Mouse (Mus musculus) MEL (cell line): ENCODE data around the gene Ccdc71l. TPM values are rescaled to one million over a fixed set of nuclear protein-coding genes. Genes with fewer than 3 reads are reported as not detected.

Experiments
- DNase-seq: peaks from one replicate; pipeline ENCODE4 v3.0.0; 2011; ENCODE audit warnings: low read depth, low spot score
- H3K27ac ChIP-seq: 2 replicates; pipeline ENCODE4 v1.5.1; 2012; ENCODE audit warnings: low read depth, mild to moderate bottlenecking, control low read depth, low read length, moderate library complexity; ENCODE audit not compliant: control insufficient read depth
- H3K27me3 ChIP-seq, 2 experiments: fragments of 150-350 bp in 1 of 2; sonication (generic) in 1 of 2; 2 replicates each; pipeline ENCODE4 v1.6.1; 2012; ENCODE audit warnings: low read length in 2 of 2, mild to moderate bottlenecking in 2 of 2, improper control_type of control experiment in 1 of 2, moderate library complexity in 1 of 2; ENCODE audit not compliant: insufficient read depth in 2 of 2, control insufficient read depth in 1 of 2
- H3K36me3 ChIP-seq, 2 experiments: 2 replicates each; pipeline ENCODE4 v1.6.1; 2012 to 2014; ENCODE audit warnings: low read length in 2 of 2, improper control_type of control experiment in 1 of 2, inconsistent platforms in 1 of 2, mild to moderate bottlenecking in 1 of 2; ENCODE audit not compliant: insufficient read depth in 2 of 2, control insufficient read depth in 1 of 2
- H3K4me1 ChIP-seq, 2 experiments: fragments of 150-350 bp in 1 of 2; sonication (generic) in 1 of 2; 2 replicates each; pipeline ENCODE4 v1.6.1; 2012; ENCODE audit warnings: low read length in 2 of 2, improper control_type of control experiment in 1 of 2, mild to moderate bottlenecking in 1 of 2; ENCODE audit not compliant: insufficient read depth in 2 of 2, control insufficient read depth in 1 of 2
- H3K4me3 ChIP-seq, 2 experiments: fragments of 150-350 bp in 1 of 2; sonication (generic) in 1 of 2; 2 replicates each; pipeline ENCODE4 v1.5.1; 2012; ENCODE audit warnings: low read depth in 2 of 2, low read length in 2 of 2, mild to moderate bottlenecking in 2 of 2, moderate library complexity in 2 of 2, control low read depth in 1 of 2, improper control_type of control experiment in 1 of 2; ENCODE audit not compliant: control insufficient read depth in 1 of 2, insufficient read depth in 1 of 2
- H3K79me2 ChIP-seq: 2 replicates; pipeline ENCODE4 v1.6.1; 2012; ENCODE audit warnings: mild to moderate bottlenecking, low read length, moderate library complexity; ENCODE audit not compliant: control insufficient read depth, poor library complexity, insufficient read depth
- H3K9ac ChIP-seq: 2 replicates; pipeline ENCODE4 v1.6.1; 2012; ENCODE audit warnings: low read depth, mild to moderate bottlenecking, control low read depth, low read length, moderate library complexity; ENCODE audit not compliant: control insufficient read depth, poor library complexity, severe bottlenecking
- H3K9me3 ChIP-seq: fragments of 150-350 bp; sonication (generic); replicated peaks from 2 replicates; pipeline ENCODE4 v1.6.1; 2012; ENCODE audit warnings: mild to moderate bottlenecking, low read length, improper control_type of control experiment, moderate library complexity; ENCODE audit not compliant: insufficient read depth
- CHD1 ChIP-seq: IDR thresholded peaks from 2 replicates; pipeline ENCODE4 v1.6.1; 2012; ENCODE audit warnings: low read depth, mild to moderate bottlenecking, inconsistent platforms, low read length, improper control_type of control experiment
- E2F4 ChIP-seq: IDR thresholded peaks from 2 replicates; pipeline ENCODE4 v1.6.1; 2011; ENCODE audit warnings: low read depth, low read length, improper control_type of control experiment, borderline replicate concordance
- EP300 ChIP-seq, 2 experiments: IDR thresholded peaks; 2 replicates each; pipeline ENCODE4 v1.6.1; 2011; ENCODE audit warnings: improper control_type of control experiment in 2 of 2, low read length in 2 of 2, low read depth in 1 of 2, mild to moderate bottlenecking in 1 of 2
- ETS1 ChIP-seq: IDR thresholded peaks from 2 replicates; pipeline ENCODE4 v1.6.1; 2012; ENCODE audit warnings: low read depth, mild to moderate bottlenecking, inconsistent platforms, low read length, improper control_type of control experiment, moderate library complexity
- GATA1 ChIP-seq: IDR thresholded peaks from 2 replicates; pipeline ENCODE4 v1.6.1; 2011; ENCODE audit warnings: low read depth, low read length, improper control_type of control experiment
- KAT2A ChIP-seq: conservative IDR thresholded peaks from 2 replicates; pipeline ENCODE4 v1.6.1; 2012; ENCODE audit warnings: low read depth, low read length, improper control_type of control experiment, inconsistent platforms
- MXI1 ChIP-seq: IDR thresholded peaks from 2 replicates; pipeline ENCODE4 v1.6.1; 2011; ENCODE audit warnings: mild to moderate bottlenecking, low read depth, low read length, improper control_type of control experiment
- NRF1 ChIP-seq: IDR thresholded peaks from 2 replicates; pipeline ENCODE4 v1.6.1; 2014; ENCODE audit warnings: low read depth, mild to moderate bottlenecking, inconsistent platforms, low read length, improper control_type of control experiment, moderate library complexity; ENCODE audit not compliant: poor library complexity, insufficient read depth, severe bottlenecking
- POLR2AphosphoS5 ChIP-seq: IDR thresholded peaks from 2 replicates; pipeline ENCODE4 v1.6.1; 2012; ENCODE audit warnings: low read depth, borderline replicate concordance, mild to moderate bottlenecking, inconsistent platforms, low read length, moderate library complexity, mixed read lengths
- TAL1 ChIP-seq: IDR thresholded peaks from 2 replicates; pipeline ENCODE4 v1.6.1; 2012; ENCODE audit warnings: mild to moderate bottlenecking, inconsistent platforms, low read length, moderate library complexity, mixed read lengths
- TCF12 ChIP-seq: IDR thresholded peaks from 2 replicates; pipeline ENCODE4 v1.6.1; 2014; ENCODE audit warnings: low read depth, mild to moderate bottlenecking, inconsistent platforms, low read length, improper control_type of control experiment, moderate library complexity
- UBTF ChIP-seq: IDR thresholded peaks from 2 replicates; pipeline ENCODE4 v1.6.1; 2012; ENCODE audit warnings: low read depth, mild to moderate bottlenecking, inconsistent platforms, low read length, improper control_type of control experiment, moderate library complexity, borderline replicate concordance; ENCODE audit not compliant: insufficient read depth
- ZC3H11A ChIP-seq: IDR thresholded peaks from 2 replicates; pipeline ENCODE4 v1.6.1; 2012; ENCODE audit warnings: low read depth, mild to moderate bottlenecking, inconsistent platforms, low read length, improper control_type of control experiment
- polyA plus RNA-seq, 2 experiments: library from polyadenylated mRNA; stranded (reverse) in 1 of 2; unstranded in 1 of 2; fragments of >175 nt in 1 of 2; fragments of >200 nt in 1 of 2; gene quantifications; 2 replicates each; pipeline versions ENCODE4 v1.2.1 to v1.2.4; 2012; ENCODE audit warnings: low replicate concordance in 2 of 2, low read depth in 1 of 2; ENCODE audit not compliant: insufficient read length in 2 of 2, insufficient read depth in 1 of 2, missing spikeins in 1 of 2
- total RNA-seq: library from RNA; depleted of rRNA; stranded (reverse); fragments of 300-350 nt; gene quantifications from 2 replicates; pipeline ENCODE4 v1.2.3, GENCODE M21; 2012

Gene Ccdc71l
- total and polyA plus RNA-seq, 3 experiments = 6.7 to 7.6 TPM; not detected in 1

DNA sequence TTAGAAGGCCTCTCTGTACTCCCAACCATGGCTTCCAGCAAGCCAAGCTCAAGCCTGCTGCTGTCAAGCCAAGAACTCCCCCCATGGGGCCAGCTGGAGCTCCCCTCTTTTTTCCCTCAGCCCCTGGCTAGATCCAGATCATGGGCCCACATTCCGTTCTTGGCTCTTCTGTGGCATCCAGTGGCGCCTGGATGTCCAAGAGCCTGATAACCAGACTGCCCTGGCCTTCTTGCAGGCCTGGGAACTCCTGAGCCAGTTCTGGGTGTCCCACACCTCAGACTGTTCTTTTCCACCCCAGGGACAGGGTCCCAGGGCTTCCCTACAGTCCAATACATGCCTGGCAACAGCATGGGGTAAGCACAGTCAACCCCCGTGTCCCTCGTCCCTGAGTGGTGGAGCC is 32.4 kb upstream of the Ccdc71l start:
- H3K9ac ChIP-seq = no peak overlapping the region
- H3K27me3 ChIP-seq = peaks cover 0 to 2% of the 10 kb centered on the region in 2 experiments; a peak in 1 of 4 replicates
- no peaks in the 10 kb centered on the region for H3K9me3 ChIP-seq
- no peaks in the 10 kb centered on the region for H3K36me3 ChIP-seq
- TF ChIP-seq ZC3H11A = no peak
- TF ChIP-seq KAT2A = no peak
- TF ChIP-seq UBTF = no peak
- H3K4me1 ChIP-seq = no peaks in the 10 kb centered on the region
- no peak for DNase-seq
- H3K79me2 ChIP-seq = no peaks in the 10 kb centered on the region
- no peak overlapping the region for H3K4me3 ChIP-seq
- H3K27ac ChIP-seq = no peak overlapping the region

DNA sequence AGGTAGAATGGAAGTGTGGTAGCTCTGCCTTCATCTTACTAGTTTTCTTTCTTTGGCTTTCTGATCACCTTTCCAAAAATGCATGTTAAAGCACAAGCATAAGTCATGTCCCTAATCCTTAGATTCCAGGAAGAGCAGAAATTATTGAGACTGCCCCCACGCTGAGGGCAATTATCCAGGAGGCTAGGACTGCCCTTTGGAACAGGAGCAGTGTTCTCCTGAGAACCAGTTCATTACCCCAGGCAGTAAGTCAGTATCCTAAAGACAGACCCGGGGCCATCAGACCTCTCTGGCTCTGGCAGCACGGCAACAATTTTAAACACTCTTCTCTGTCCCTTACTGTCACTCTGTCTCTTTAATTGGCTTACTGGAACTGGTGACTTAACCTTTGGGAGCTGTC is 30.0 kb upstream of the Ccdc71l start:
- H3K9me3 ChIP-seq = no peaks in the 10 kb centered on the region
- H3K27ac ChIP-seq = no peak overlapping the region
- H3K79me2 ChIP-seq = no peaks in the 10 kb centered on the region
- H3K4me1 ChIP-seq = no peaks in the 10 kb centered on the region
- DNase-seq = no peak
- no peak overlapping the region for H3K4me3 ChIP-seq
- peaks cover 0 to 2% of the 10 kb centered on the region in 2 experiments; a peak in 1 of 4 replicates for H3K27me3 ChIP-seq
- no peaks in the 10 kb centered on the region for H3K36me3 ChIP-seq
- no peak overlapping the region for H3K9ac ChIP-seq
- no peak for TF ChIP-seq E2F4
- no peak for TF ChIP-seq TCF12
- no peak for TF ChIP-seq TAL1
- TF ChIP-seq CHD1 = no peak
- TF ChIP-seq MXI1 = no peak
- TF ChIP-seq POLR2AphosphoS5 = no peak
- no peak for TF ChIP-seq NRF1

DNA sequence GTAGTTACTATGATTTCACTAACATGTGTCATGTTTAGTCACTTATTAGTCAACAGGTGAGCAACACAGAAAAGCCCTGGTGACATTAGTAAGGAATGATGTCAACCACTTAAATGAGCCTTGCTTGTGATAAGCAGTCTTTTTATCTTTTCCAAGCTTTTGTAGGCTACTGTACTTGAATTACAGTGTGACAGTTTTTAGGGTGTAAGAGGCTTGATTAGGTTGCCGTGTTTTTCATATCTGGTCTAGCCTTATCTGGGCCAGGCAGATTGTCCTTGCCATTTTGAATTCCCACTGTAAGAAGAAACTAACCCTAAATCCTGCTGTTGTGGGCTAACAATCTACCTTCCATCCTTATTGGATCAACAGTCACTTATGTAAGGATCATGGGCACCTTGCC is 26.6 kb upstream of the Ccdc71l start:
- no peak overlapping the region for H3K27ac ChIP-seq
- H3K27me3 ChIP-seq = peaks cover 0 to 2% of the 10 kb centered on the region in 2 experiments; a peak in 1 of 4 replicates
- no peaks in the 10 kb centered on the region for H3K4me1 ChIP-seq
- no peak overlapping the region for H3K4me3 ChIP-seq
- DNase-seq = peak; percentile 47
- no peaks in the 10 kb centered on the region for H3K79me2 ChIP-seq
- no peaks in the 10 kb centered on the region for H3K36me3 ChIP-seq
- TF ChIP-seq CHD1 (no peak), E2F4 (no peak), TCF12 (peak; percentile 71; the same call in 1 of the 2 replicates), EP300 (IDR thresholded peaks at IDR 0.05; ENCODE audit: low read depth in 1 of 2, low read length in 2 of 2) (peak; percentile 63 to 75; a peak in 3 of 4 replicates), ETS1 (peak; percentile 54), GATA1 (peak; percentile 82)
- H3K9me3 ChIP-seq = no peaks in the 10 kb centered on the region
- H3K9ac ChIP-seq = no peak overlapping the region
